Mouse (Mus musculus): ENCODE data around the gene Slc3a2.

DNA sequence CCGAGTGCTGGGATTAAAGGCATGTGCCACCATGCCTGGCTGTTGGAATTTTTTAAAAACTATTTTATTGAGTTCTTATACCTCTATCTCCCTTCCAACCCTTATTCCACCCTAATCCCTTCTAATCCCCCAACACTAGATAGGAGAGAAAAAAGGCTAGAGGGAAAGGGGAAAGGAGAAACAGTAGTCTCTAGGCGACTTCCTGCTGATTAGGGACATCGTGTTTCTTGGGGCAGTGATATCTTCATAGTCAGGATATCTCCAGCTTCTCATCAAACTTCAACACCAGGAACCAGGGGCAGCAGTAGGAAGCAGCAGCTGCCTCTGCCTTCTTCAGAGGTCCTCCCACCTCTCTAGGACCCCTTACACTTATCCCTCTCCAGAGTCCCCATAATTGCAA, 11.2 kb upstream of the Slc3a2 start:
- TF ChIP-seq CTCF (IDR thresholded peaks at IDR 0.05; ENCODE audit: extremely low read depth, insufficient read depth, low read length) (no peak), POLR2A (IDR thresholded peaks at IDR 0.05; ENCODE audit: extremely low read depth, insufficient read depth, low read length) (no peak)
